25 mouse cellular contexts compared by ENCODE assay signal in genomic region chr11:93646216-93646615, GRCm38 (mm10).
"Had no signal": no experiment of that assay in that cellular context is flagged by ENCODE, and none has a peak within 500 bp of the region (broad histone marks: within the 10 kb centered on the region; RNA-seq: fewer than 3 reads in every experiment).

No protein-coding gene starts in this region.

- DNase-seq: gastrocnemius, postnatal 14 days; gastrocnemius, postnatal 36 days; heart, adult 11 months; heart, adult 2 months; heart, postnatal 14 days; heart, postnatal 36 days; kidney, adult 11 months; kidney, adult 2 months; kidney, adult 9 months; kidney, postnatal 14 days; kidney, postnatal 36 days; layer of hippocampus, postnatal 36 days; left cerebral cortex, postnatal 4 days had no signal

- H3K27ac ChIP-seq: heart, adult 2 months; heart, embryonic 13.5 days; heart, embryonic 15.5 days; hindbrain, embryonic 13.5 days; hindbrain, embryonic 15.5 days; hindbrain, postnatal 0 days; kidney, embryonic 15.5 days; kidney, postnatal 0 days; limb, embryonic 13.5 days; limb, embryonic 15.5 days; liver, embryonic 12.5 days; liver, embryonic 14.5 days had no signal

- H3K4me3 ChIP-seq: heart, adult 2 months; heart, embryonic 13.5 days; heart, embryonic 15.5 days; hindbrain, embryonic 13.5 days; hindbrain, embryonic 15.5 days; kidney, embryonic 15.5 days; limb, embryonic 13.5 days; limb, embryonic 15.5 days; liver, embryonic 12.5 days had no signal

- ATAC-seq: hindbrain, postnatal 0 days; intestine, embryonic 16.5 days; liver, embryonic 12.5 days had no signal
